Mouse (Mus musculus) spleen, adult 2 months (tissue): ENCODE results near the gene Npff. TPM values are rescaled to one million over a fixed set of nuclear protein-coding genes. Genes with fewer than 3 reads are reported as not detected.

ENCODE experiments used
- DNase-seq, 2 experiments: peaks; one replicate each; pipeline versions ENCODE4 v3.0.0 to v3.0.0-alpha.2; 2012 to 2021; ENCODE audit warnings: low spot score in 2 of 2, low read depth in 1 of 2
- H3K27ac ChIP-seq: fragments of 200-500 bp; 2 replicates; pipeline ENCODE4 v1.5.1; 2012; ENCODE audit warnings: low read length, inconsistent platforms; ENCODE audit not compliant: insufficient read depth
- H3K27me3 ChIP-seq: fragments of 200-500 bp; 2 replicates; pipeline ENCODE4 v1.6.1; 2012; ENCODE audit warnings: mild to moderate bottlenecking, moderate library complexity, low read length, inconsistent platforms; ENCODE audit not compliant: control insufficient read depth, insufficient read depth
- H3K36me3 ChIP-seq: fragments of 200-500 bp; 2 replicates; pipeline ENCODE4 v1.6.1; 2012; ENCODE audit warnings: mild to moderate bottlenecking, low read length, inconsistent platforms; ENCODE audit not compliant: control insufficient read depth, insufficient read depth
- H3K4me1 ChIP-seq: fragments of 200-500 bp; 2 replicates; pipeline ENCODE4 v1.6.1; 2011; ENCODE audit warnings: inconsistent platforms; ENCODE audit not compliant: control insufficient read depth, insufficient read depth, insufficient read length
- H3K4me3 ChIP-seq: fragments of 200-500 bp; 2 replicates; pipeline ENCODE4 v1.5.1; 2011; ENCODE audit warnings: mild to moderate bottlenecking, inconsistent platforms; ENCODE audit not compliant: insufficient read depth, insufficient read length; ENCODE audit errors: extremely low read depth
- CTCF ChIP-seq: fragments of 200-500 bp; IDR thresholded peaks from 2 replicates; pipeline ENCODE4 v1.5.1; 2011; ENCODE audit warnings: mild to moderate bottlenecking, inconsistent platforms; ENCODE audit not compliant: insufficient read depth, insufficient read length, insufficient replicate concordance; ENCODE audit errors: extremely low read depth
- POLR2A ChIP-seq: fragments of 200-500 bp; IDR thresholded peaks from 2 replicates; pipeline ENCODE4 v1.6.1; 2011; ENCODE audit warnings: low read depth, low read length, inconsistent platforms
- WGBS: fragments of 180-500 bp; shearing (Covaris S2); methylation state at CpG from one replicate; pipeline ENCODE4 v1.1.7; 2018; 5-methylcytosine and 5-hydroxymethylcytosine counted together
- polyA plus RNA-seq: library from polyadenylated mRNA; depleted of rRNA; stranded (reverse); fragments of >200 nt; gene quantifications from 2 replicates; pipeline ENCODE4 v1.2.3, GENCODE M21; 2012

Npff gene
- polyA plus RNA-seq, 1 experiment: 8.1 TPM

DNA sequence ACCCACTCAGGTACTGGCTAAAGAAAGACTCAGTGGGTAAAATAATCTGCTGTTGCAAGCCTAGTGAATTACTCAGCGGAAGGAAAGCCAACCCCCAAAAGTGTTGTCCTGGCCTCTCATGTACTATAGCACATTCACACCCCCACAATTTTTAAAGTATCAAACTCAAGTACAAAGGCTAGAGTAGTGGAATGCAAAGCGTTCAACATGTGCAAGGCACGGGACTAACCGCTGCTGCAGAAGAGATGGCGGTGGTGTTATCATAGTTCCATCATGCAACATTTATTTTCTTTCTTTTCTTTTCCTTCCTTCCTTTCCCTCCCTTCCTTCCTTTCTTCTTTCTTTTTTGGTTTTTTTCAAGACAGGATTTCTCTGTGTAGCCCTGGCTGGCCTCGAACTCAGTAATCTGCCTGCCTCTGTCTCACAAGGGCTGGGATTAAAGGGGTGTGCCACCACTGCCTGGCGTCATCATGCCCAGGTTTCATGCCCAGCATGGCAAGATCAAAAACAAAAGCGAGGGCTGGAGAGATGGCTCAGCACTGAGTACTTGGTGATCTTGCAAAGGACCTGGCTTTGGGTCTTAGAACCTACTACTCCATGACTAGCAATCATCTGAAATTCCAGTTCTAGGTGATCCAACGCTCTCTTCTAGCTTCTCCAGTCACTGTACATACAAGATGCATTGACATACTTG lies 18.8 kb downstream of the Npff start:
- Histone ChIP-seq H3K27me3 (no peaks in the 10 kb centered on the region), H3K4me3 (no peak overlapping the region), H3K36me3 (peaks cover 22% of the 10 kb centered on the region), H3K27ac (no peak overlapping the region), H3K4me1 (peaks cover 3% of the 10 kb centered on the region)
- WGBS: 79% methylated on average over 9 of the region's 9 CpGs
- DNase-seq: no peak
- no peak for TF ChIP-seq POLR2A
- no peak for TF ChIP-seq CTCF

DNA sequence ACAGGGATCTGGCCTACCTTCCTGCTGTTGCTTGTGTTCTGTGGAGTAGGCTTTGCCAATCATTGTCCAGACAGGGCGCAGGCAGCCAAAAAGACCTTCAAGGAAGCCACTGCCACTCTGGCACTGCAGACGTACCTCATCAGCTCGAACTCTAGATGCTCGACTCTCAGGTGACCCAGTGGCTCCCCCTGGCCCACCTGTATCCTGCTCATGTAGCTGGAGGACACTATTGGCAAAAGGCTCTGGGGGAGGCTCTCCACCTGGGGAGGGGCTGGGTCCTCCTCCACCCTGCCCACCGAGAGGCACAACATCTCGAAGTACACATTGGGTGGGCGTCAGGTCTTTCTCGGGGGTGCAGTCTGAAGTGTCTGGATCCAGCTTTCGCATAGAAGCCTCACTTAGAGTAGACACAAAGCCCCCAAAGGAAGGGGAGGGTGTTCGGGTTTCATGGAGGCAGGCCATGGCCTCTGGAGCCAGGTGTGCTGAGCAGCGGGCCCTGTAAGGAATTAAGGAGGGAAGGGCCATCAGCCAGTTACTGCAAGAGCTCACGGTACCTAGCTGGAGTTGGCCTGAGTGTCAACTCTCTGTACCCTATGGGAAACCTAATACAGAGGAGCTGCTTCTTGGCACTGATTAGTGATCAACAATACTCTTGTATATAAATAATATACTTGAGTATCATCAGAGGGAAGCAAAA lies 19.5 kb downstream of the Npff start:
- H3K27ac ChIP-seq: no peak overlapping the region
- H3K4me3 ChIP-seq: no peak overlapping the region
- 86% methylated on average over 12 of the region's 12 CpGs for WGBS
- no peaks in the 10 kb centered on the region; the same call in none of the 2 replicates for H3K4me1 ChIP-seq
- H3K27me3 ChIP-seq: no peaks in the 10 kb centered on the region
- peaks cover 28% of the 10 kb centered on the region for H3K36me3 ChIP-seq
- TF ChIP-seq POLR2A: no peak
- no peak for TF ChIP-seq CTCF
- DNase-seq: no peak

DNA sequence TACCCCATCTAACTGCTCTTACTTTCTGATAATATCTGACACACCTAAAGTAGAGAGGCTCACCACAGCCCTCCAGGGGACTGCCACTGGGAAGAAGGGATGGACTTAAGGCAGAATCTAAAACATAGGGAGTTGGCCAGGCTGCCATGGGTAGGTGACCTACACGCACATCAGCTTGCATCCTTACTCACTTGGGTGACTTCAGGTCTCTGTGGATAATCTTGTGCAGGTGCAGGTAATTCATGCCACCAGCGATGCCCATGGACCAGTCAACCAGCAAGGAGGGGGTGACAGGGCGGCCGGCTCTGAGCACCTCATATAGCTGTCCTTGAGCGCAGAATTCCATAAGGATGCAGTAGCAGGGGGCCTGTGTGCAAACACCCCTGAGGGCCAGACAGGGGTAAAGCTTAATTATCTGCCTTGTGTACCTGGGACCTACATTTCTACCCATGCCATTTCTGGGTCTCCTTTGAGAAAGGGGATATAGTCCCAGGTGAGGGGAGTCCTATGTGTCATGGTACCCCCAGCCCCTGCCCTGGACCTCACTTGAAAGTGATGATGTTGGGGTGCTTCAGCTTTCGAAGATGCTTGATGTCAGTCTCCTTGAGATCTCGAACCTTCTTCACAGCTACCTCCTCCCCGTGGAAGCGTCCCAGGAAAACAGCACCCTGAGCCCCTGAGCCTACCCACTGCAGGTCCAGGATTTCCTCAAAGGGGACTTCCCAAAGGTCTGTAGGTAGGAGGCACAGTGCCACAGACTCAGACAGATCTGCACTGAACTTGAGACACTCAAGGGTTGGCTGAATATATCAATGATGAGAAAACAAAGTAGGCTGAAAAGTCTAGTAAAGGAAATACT lies 20.6 kb downstream of the Npff start:
- TF ChIP-seq POLR2A: no peak
- TF ChIP-seq CTCF: no peak
- H3K36me3 ChIP-seq: peaks cover 37% of the 10 kb centered on the region
- no peak overlapping the region for H3K27ac ChIP-seq
- H3K27me3 ChIP-seq: no peaks in the 10 kb centered on the region
- no peaks in the 10 kb centered on the region for H3K4me1 ChIP-seq
- H3K4me3 ChIP-seq: no peak overlapping the region
- DNase-seq: no peak
- 95% methylated on average over 9 of the region's 9 CpGs for WGBS

DNA sequence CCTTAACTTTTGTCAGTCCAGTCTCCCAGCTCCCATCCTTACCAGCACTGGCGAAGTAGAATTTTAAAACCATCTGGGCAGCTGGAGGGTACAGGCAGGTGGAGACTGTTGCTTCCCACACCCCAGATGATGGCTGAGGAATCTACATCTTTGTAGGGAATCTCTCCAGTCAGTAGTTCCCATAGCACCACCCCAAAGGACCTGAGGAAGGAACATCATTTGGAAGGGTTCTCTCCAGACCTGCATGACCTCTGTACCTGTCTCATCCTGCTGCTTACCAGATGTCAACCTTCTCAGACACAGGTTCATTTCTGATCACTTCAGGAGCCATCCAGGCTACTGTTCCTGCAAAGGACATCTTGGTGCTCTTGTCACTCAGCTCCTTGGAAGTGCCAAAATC lies 21.3 kb downstream of the Npff start, which contains the start of gene Gm10337:
TSS of gene Gm10337 (plus strand) at position 276 of the 400 bp plus-strand sequence.
- Histone ChIP-seq H3K4me1 (no peaks in the 10 kb centered on the region), H3K27ac (no peak within 1 kb of the TSS), H3K4me3 (no peak within 1 kb of the TSS), H3K27me3 (no peaks in the 10 kb centered on the region), H3K36me3 (peaks cover 40% of the 10 kb centered on the region)
- WGBS: 97% methylated on average over 1 of the region's 1 CpGs
- no peak for DNase-seq
- TF ChIP-seq CTCF (no peak), POLR2A (no peak)

DNA sequence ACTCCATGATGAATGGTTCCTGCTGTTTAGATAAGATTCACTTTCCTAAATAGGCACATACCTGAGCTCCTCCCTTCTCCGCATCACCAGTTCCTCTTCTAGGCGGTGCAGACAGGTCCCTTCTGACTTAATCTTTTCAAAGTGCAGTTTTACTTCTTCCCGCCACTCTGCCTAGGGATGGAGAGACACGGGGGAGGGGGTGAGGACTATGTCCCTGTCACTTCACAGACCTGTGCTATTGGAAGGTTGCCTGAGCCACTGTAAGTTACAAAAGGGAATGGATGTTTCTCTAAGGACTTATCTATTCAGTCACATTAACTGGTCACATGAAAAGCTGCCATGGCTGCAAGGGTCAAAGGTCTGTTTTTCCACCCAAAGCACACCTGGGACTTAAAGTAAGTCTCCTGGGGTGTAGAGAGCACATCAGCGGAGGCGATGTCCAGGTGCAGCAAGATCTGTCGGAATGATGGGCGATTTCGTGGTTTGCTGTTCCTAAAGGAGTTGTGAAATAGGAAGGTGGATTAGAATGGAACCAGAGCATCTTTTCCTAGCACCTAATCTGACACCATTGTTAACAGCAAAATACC lies 22.4 kb downstream of the Npff start:
- no peak for TF ChIP-seq POLR2A
- no peak for TF ChIP-seq CTCF
- WGBS: 91% methylated on average over 9 of the region's 9 CpGs
- DNase-seq: no peak
- Histone ChIP-seq H3K36me3 (peaks cover 45% of the 10 kb centered on the region), H3K4me1 (no peaks in the 10 kb centered on the region), H3K27ac (no peak overlapping the region), H3K4me3 (no peak overlapping the region), H3K27me3 (no peaks in the 10 kb centered on the region)

DNA sequence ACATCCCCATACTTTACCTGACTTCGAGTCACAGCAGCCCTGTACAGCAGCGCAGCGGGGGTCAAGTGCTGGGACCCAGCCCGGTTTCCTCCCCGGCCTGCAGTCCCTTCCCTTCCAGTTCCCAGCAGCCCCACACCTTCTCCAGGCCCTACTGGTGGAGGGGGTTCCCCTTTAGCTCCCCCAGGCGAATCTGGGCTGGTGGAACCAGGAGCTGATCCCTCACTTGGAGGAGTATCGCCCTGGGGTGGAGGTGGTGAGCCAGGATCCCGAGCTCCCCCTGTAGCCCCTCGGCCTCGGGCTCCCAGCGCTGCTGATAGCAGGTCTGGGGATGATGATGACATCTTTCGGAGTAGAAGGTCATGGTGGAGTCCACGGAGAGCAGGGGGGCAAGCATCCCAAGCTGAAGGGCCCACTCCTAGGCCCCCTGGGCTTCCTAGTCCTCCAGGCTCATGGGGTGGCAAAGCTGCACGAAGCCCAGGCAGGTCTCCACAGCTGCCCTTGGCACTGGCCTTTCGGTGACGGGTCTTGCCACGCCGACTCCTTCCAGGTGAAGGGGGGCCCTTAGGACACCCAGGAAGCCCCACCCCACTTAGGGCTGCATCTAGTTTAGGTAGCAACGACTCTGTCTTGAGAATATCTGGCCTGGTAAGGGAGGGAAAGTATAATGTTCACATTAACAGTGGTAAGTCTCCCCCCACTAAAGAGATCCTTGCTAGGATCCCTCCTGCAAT lies 23.5 kb downstream of the Npff start:
- H3K27ac ChIP-seq: no peak overlapping the region
- H3K4me3 ChIP-seq: no peak overlapping the region
- TF ChIP-seq CTCF (no peak), POLR2A (no peak)
- H3K36me3 ChIP-seq: peaks cover 53% of the 10 kb centered on the region
- H3K4me1 ChIP-seq: no peaks in the 10 kb centered on the region
- DNase-seq: no peak
- WGBS: 96% methylated on average over 19 of the region's 19 CpGs
- no peaks in the 10 kb centered on the region for H3K27me3 ChIP-seq
